Mouse (Mus musculus) CD4-positive helper T cell, adult 2 months (primary cell): ENCODE results near the gene Hltf.
"Not testable (repeated sequence)": the region's sequence is repeated elsewhere in the genome, so short reads cannot be mapped to it uniquely, and the experiment has no call there.

ENCODE experiments used
- DNase-seq: peaks from one replicate; pipeline ENCODE4 v3.0.0-alpha.2; 2012; ENCODE audit warnings: low read depth, missing footprints, low spot score

Gene Hltf

DNA sequence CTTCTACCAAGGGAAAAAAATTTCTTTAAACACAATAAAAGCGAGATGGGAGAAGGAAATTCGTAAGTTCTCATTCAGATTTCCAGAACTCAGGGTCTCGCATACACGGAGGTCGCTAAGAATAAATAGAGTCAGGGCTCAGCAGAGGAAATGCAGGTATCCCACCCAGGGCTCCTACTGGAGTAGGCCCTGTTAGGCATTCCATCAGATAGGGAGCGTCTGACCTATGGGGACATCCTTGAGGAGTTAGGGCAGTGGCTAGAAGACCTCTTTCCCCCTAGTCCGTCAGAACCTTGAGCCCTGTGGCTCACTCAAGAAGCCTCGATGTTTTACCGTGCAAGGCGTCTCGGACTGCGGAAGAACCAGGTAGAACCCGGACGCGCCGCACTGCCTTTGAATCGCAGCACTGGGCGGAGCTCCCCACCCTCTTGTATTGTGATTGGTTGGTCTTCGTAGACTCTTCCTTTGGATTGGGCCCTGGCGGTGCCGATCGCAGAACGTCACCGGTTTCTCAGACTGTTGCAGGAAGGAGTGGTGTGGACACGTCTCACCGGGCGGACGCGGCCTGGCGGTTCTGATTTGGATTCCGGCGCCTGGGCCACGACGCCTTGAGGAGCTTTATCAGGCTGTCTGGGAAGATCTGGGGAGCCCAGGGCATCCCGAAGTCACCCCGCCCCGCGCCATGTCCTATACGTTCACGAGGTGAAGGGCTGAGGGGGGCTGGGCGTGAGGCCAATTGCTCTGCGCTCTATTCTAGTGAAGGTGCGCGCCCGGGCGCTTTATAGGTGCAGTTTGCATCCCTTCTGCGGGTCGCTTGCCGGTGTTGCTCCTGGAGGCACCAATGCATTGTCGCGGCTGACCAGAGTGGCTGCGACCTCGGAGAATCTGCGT is at the start of gene Hltf:
Gene Hltf, plus strand, starts transcription at position 506 of the 891 bp plus-strand sequence.
- DNase-seq: peak; percentile 96

DNA sequence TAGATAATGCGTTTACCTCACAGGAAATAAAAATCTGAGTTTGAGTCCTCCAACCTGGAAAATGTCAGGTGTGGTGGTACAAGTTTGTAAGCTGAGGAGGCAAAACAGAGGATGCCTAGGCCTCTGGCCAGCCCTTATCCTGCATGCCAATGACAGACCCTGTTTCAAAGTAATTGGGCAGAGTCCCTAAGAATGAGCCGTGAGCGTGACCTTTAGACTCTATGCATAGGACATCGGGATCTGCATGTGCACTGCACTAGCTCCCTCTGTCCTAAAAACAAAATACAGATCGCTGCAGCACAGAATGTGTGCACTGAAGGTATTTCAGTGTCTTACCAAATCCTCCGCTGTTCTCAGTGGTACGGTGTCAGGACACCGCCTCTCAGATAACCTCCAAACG is 47.1 kb upstream of the Hltf start:
- DNase-seq: no peak

DNA sequence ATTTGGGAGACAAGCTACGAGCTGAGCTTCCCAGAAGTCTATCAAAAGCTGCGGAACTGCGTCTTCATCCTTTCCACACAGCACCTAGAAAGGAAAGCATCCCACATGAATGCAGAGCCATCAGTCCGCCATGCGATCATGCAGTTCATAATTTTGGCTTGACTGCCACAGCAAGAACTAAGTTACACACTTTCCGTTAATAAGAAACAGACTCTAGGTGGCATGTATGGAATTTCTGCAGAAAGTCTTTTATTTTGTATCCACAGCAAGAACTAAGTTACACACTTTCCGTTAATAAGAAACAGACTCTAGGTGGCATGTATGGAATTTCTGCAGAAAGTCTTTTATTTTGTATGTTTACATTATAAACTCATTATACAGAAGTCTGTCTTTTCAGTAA is 46.7 kb upstream of the Hltf start:
- DNase-seq: not testable (repeated sequence)

DNA sequence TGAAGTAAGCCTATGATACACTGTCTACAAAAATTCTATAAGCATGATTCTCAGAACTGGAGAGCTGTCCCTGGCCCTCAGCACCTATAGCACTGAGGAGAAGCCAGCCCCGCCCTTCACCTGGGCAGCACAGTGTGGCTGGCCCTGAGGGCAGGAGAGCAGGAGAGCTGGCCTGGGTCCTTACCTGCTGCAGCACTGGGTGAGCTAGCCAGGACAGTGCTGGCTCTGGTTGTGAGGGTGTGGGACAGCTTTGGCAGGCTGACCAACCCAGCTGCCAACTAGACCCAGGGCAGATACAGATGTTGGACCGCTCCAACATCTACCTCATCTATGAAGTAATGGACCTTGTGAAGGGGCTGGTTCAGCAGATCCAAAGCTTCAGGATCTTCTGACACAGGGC is 43.2 kb upstream of the Hltf start:
- no peak for DNase-seq

DNA sequence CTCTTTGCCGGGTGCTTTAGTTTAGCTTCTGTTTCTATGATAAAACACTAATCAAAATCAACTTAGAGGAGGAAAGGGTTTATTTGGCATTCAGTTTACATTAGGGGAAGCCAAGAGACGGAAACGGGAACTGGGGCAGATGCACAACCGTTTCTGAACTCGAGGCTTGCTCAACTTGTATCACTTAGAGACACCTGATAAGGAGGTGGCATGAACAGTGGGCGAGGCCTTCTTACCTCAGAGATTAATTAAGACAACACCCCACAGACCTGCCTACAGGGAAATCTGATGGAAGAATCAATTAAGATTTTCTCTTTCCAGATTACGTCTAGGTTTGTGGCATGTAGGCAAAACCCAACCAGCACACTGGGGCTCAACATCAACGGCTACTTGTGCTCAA is 39.5 kb upstream of the Hltf start:
- no peak for DNase-seq

DNA sequence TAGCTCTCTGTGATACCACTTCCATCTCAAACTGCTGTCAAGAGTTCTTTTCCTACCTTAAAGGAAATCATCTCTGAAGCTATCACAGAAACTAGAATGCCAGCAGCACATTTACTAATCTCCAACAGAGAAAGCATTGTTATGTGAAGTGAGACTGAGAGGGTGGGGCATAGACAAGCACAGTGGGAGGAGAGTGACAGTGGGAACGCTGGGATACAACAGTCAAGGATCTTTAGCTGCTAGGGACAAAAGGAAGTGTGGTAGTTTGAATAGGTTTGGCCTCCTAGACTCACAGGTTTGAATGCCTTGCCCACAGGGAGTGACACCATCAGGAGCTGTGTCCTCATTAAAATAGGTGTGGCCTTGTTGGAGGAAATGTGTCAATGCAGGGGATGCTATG is 33.8 kb upstream of the Hltf start:
- DNase-seq: no peak

DNA sequence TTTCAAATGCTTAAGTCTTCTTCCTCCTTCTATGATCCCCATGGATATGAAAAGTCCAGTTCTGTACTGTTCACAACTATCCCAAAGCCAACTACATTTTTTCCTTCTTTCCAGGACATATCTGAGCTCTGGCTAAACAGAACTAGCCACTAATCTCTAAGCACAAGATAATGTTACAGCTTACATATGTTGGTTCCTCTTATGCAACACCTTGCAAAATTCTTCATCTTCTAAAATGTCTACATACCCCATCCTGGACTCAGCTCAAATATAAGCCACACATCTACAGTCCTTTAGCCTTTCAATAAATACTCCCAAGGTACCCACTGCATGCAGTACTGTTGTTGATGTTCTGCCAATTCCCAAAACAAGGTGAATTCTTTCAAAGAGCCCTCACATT is 31.1 kb upstream of the Hltf start:
- DNase-seq: no peak

DNA sequence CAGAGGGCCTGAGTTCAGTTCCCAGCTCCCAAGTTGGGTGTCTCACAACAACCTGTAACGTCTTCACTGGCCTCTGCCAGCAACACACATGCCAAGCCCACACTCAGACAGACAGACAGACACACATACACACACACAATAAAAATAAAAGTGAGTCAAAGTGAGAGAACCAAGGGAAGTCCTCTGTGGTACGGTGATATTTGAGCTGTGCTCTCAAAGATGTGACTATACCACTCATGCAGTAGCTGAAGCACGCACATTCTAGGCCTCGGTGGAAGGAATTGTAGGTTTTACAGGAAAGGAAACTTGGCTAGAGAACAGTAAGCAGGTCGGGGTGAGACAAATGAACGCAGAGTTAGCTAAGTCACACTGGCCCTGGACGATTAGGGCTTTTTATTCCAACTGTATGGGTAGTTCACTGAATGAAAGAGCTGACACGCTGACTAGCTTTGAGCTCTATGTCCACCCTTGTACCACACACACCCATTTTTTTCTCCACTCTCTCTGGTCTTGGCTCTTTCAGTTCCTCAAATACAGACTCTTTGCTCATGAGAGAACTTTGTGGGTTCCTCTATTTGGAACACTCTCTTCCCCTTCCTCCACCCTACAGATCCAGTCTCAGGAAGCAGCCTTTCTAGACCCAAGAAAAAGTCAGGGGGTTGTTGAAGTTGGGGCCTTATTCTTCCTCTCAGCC is 30.5 kb upstream of the Hltf start:
- no peak for DNase-seq

DNA sequence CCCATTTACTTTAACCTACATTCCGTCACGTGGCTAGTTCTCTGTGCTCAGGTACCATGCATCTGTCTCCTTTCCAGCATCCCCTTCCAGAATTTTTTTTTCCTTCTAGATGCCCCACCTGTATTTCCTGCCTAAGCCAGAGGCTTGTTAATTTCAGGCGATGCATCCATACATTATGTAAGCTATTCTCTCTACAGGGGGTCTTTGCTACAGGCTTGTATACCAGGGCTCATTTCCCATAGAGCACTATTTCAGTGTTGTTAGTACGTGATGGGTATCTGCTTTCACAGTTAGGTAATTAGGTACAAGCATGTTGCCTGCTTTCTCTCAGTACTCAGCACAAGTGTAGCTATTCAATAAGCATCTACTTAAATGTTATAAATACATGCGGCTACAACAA is 29.8 kb upstream of the Hltf start:
- DNase-seq: no peak

DNA sequence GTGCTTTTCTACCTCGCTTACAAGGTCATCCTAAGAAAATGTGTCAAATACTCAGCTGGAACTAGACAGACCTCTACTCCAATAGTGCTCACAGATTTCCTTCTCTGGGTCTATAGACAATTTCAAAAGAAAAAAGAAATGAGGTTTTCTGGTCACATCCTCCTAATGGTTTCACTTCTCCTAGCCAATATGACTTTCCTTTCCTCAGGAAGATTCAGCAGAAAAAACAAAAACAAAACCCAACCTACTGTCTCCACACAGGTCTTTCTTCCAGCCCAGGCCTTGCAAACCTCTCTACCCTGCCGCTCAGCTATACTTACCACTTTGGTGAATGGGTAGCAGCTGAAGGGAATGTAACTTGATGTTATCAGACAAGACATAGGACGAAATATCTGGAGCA is 29.0 kb upstream of the Hltf start:
- no peak for DNase-seq

DNA sequence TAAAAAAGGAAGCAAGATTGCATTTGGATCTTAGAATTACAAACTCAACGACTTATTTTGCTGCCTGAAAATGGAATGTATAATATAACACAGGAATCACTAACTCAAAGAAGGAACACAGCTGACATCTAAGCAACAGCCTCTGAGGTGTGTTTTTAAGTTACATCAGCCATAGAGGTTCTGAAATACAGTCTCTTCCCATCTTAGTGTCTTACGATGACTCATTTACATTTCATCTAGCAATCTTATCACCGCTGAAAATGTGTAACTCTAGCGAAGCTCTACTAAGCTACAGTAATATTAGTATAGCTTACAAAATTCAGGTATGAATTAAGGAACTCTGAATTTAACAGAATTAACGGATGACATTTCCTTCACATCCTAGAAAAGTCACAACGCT is 26.8 kb upstream of the Hltf start:
- DNase-seq: no peak

DNA sequence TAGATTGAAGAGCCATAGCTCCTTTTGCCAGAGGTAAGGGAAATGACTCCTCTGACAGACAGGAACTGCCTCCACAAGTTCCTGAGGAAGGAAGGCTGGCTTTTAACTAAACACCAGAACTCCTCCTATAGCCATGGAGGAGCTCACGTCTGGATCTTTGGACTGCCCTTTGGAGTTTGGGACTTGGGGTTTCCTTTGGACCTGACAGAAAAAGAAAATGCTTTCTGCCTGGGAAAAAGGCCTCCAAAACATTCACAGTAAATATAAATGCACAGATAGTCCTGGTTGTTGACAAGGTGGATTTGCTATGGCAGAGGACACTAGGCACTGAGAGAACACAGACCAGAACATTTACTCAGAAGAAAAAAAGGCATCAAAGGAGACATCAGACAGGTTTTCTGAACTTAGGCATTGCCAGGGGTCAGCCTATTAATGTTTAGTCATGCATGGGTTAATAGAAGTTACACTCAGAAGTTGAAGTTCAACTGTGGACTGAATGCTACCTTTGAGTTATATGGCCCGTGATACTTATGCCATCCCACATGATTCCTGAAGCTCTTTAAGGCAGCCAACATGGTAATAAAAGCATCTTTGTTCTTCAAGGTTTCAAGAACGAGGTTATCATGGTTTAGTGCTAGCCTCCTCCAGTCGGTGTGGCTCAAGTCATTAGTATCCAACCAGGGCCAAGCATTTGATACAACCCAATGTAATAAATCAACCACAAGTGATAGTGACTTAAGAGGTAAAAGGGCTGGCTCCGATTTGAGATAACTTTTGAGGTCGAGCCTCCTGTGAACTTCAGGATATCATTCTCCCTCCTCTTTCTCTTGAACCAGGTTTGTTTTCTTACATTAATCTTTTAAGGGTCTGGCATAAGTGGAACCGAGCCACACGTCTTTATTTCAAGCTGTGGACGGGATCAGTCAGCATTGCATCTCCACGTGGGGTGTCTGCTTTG is 23.6 kb upstream of the Hltf start:
- no peak for DNase-seq

DNA sequence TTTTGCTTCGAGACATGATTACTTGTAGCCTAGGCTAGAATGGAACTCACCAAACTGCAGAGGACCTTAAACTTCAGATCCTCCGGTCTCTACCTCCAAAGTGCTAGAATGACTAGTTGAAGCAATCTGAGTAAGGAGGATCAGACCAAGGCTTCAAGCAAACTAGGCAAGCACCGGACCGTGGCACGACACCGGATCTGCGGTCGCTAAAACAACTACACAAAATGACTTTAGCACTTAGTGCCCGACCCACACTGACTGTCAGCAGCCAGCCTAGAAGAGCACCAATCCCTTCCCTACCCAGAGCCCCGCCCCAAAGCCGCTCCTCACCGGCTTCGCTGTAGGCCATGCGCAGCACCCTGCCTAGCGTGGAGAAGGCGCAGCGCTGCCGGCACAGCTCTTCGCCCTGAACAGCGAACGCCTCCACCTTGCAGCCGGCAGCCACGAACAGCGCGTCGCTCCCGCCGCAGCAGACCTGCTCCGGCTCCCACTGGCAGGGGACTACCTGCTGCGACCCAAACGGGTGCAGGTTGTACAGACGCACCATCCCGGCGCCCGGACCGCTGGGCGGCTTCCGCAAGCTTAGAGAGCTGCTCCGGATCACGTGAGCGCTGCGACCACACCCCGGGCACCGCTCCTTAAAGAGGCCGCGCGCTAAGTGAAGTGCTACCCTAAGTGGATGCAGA is 22.7 kb upstream of the Hltf start, which contains the start of gene Hps3:
Gene Hps3, minus strand, starts transcription at position 597 of the 686 bp plus-strand sequence.
- DNase-seq: peak; percentile 90

DNA sequence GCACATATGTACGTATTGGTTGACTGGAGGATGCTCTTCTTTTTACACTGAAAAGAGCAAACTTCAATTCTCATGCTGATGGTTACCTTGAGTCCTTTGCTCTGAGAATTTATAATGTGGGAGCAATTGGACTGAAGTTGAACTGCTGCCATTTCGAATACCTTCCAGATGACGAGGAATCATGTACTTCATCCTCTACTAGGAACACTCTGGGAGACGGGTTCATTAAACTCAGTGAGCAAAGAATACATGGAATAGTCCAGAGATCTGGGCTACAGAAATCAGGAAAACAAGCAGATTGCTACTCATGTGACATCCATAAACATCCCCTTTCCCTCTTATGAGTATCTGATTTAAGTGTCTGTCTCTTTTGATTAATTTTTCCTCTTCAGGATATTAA is 21.5 kb upstream of the Hltf start:
- no peak for DNase-seq

DNA sequence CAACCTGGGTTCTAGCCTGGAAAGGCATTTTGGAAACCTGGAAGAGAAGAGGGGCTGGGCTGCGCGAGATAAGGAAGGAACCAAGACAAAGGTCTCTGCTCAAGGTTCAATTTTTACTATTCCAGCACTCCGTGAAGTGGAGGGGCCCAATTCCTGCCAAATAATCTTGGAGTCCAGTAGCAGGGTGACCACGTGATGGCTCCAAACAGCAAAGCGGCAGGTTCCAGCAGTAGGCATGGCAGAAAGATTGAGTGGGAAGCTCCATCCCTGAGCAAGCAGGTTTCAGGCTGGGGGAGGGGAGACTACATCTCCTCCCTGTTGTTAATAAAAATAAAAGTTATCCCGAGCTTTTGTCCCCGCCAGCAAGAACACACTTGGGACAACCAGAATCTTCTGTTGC is 16.1 kb upstream of the Hltf start:
- DNase-seq: not testable (repeated sequence)

DNA sequence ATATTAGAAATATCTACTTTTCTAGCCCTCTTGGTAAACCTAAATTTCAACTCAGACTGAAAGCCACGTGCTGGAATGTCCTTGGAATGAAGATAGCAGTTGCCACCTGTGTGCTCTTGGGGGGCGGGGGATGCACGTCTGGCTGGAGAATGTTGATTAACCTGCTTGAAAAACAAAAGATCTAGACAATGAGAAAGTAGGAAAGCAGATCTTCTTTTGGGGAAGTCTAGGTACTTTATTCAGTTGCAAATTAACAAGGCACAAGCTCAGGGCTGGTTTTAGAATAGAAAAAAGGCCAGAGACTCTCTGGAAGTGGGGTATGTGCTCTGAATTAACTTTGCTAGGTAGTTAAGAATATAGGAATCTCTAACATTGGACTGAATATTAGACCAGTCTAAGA is 12.9 kb upstream of the Hltf start:
- DNase-seq: not testable (repeated sequence)

DNA sequence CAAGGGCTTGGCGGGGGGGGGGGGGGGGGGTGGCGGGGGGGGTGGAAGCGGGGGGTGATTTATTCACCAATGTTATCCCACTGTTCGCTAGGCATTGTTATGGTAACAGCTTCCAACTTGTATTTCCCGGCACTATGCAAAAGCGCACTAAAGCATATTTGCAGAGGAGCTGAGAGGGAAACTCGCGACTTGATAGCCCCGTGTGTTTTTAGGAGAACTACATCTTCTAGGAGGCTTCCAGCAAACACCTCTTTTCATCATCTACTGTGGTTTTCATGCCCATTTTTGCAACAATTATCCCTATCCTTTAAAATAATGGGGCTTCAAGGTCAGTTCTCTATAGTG is 558 bp downstream of the Hltf start:
- no peak for DNase-seq

DNA sequence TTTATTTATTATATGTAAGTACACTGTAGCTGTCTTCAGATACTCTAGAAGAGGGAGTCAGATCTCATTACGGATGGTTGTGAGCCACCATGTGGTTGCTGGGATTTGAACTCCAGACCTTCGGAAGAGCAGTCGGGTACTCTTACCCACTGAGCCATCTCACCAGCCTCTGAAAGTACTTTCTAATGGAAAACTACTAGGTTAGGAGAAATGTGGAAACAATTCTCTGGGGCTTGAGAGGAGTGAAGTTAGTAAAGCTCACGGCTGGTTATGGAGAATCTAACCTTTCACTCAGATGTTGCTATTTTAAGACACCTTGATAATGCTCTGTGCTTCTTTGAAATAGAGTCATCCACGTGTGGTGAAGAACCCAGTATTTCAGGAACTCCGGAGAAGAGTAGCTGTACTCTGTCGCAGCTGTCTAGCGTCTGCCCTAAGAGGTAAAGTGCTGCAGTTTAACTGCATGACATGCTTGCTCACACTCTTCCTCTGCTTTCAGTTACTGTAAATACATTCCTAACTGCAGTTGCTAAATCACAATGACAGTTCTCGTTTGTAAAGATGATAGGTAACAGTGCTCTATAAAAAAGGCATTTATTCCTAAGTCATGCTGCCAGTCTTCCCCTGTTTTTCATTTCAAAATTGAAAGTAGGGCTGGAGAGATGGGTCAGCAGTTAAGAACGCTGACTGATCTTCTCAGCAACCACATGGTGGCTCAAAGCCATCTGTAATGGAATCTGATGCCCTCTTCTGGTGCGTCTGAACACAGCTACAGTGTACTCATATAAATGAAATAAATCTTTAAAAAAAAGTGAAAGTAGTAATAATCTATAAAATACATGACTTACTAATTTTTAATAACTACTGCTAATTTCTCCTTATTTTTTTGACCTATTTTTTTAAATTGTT is 18.8 kb downstream of the Hltf start:
- no peak for DNase-seq

DNA sequence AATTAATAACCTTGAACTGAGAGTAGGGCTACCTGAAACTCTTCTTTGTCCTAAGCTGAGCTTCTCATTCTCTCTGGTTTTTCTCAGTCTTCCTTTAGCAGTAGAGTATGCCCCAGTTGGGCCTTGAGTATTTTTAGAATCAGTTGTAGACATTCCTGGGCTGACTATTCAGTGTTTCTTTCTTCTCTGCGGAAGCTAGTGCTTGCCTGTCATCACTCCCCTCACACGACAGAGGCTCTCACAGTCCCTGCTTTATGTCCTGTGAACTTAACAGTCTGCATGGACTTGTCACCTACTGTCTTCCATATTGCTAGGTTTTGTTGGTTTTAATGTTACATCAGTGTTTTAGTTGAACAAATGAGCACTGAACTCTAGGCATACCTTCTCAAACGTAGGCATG is 24.6 kb downstream of the Hltf start:
- DNase-seq: no peak

DNA sequence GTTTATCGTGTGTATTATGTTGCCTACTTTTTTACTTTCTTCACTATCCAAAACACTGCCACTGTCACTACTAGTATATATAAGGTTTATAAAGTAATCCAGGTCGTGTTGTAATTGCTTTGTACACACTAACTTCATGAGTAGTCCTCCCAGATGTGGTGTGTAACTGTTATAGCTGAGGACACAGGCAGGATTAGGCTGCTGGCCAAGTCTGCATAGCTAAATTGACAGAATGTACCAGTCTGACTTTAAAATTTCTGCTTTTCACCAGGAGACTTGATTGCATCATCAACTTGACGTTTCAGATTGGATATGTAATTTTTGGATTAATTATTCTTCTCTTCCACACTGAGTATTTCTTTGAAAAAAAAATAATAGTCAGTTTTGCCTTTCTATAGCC is 46.2 kb downstream of the Hltf start:
- DNase-seq: no peak
